Mouse (Mus musculus): ENCODE data around the gene Ngf. TPM values are rescaled to one million over a fixed set of nuclear protein-coding genes. Genes with fewer than 3 reads are reported as not detected.

The Ngf gene
- polyA plus RNA-seq (2017; shearing (Covaris generic)) = not detected

GRCm38 (mm10) chr3:102469713-102470448 lies at the start of gene Ngf:
Gene Ngf (plus strand): TSS chr3:102469919.

Measured in naive thymus-derived CD4-positive, alpha-beta T cell, adult 5 months (primary cell).